Mouse (Mus musculus) G1E (cell line): ENCODE results near the gene Gba.

Experiments
- CTCF ChIP-seq: IDR thresholded peaks from 2 replicates; pipeline ENCODE4 v1.5.1; 2012; ENCODE audit warnings: low read depth, low read length, inconsistent platforms, mixed read lengths
- GATA2 ChIP-seq: IDR thresholded peaks from 2 replicates; pipeline ENCODE4 v1.6.1; 2012; ENCODE audit warnings: low read depth, low read length, inconsistent platforms, borderline replicate concordance

- no peak for TF ChIP-seq CTCF
- no peak for TF ChIP-seq GATA2
Observed at GRCm38 (mm10) chr3:89225918-89226317, 23.2 kb downstream of the Gba start.
